8 mouse cellular contexts compared by ENCODE assay signal in genomic region chr1:134093771-134094526, GRCm38 (mm10). TPM values are rescaled to one million over a fixed set of nuclear protein-coding genes. Genes with fewer than 3 reads are reported as not detected.
DNase-seq lines count a peak whose midpoint lies in the region; ATAC-seq and TF ChIP-seq lines count a peak whose summit lies in the region.

No protein-coding gene starts in this region.

- TF ChIP-seq CTCF in kidney, adult 2 months (conservative IDR thresholded peaks at IDR 0.05; ENCODE audit: insufficient read depth, insufficient read length, low read depth, low read length), result no peak
- TF ChIP-seq CTCF in bone marrow, adult 2 months (IDR thresholded peaks at IDR 0.05; ENCODE audit: control insufficient read depth, insufficient read depth, low read length), result no peak
- no peak for TF ChIP-seq CTCF in lung, embryonic 14.5 days (IDR thresholded peaks at IDR 0.05; ENCODE audit: low read depth)

- peaks cover 26% of the 10 kb centered on the region for H3K4me1 ChIP-seq in kidney, adult 2 months (ENCODE audit: control insufficient read depth, insufficient read depth, low read length)
- H3K4me1 ChIP-seq in bone marrow, adult 2 months (ENCODE audit: control insufficient read depth, insufficient read depth, low read length), result peaks cover 23% of the 10 kb centered on the region
- peaks cover 9% of the 10 kb centered on the region for H3K4me1 ChIP-seq in hindbrain, embryonic 11.5 days (replicated peaks; ENCODE audit: control insufficient read depth, insufficient read depth, low read length)
- H3K4me1 ChIP-seq in lung, embryonic 14.5 days (ENCODE audit: insufficient read depth), result peaks cover 48% of the 10 kb centered on the region

- 60% methylated on average over 13 of the region's 13 CpGs for WGBS in kidney, adult 2 months
- WGBS in bone marrow, adult 2 months, result 21% methylated on average over 13 of the region's 13 CpGs
- 72% methylated on average over 13 of the region's 13 CpGs for WGBS in hindbrain, embryonic 11.5 days
- WGBS in lung, embryonic 14.5 days, result 60% methylated on average over 13 of the region's 13 CpGs

- peak overlapping the region; percentile 83 for H3K4me2 ChIP-seq in hindbrain, embryonic 11.5 days (replicated peaks; ENCODE audit: low read depth, low read length)
- peak overlapping the region; percentile 70 for H3K4me2 ChIP-seq in lung, embryonic 14.5 days

- H3K27ac ChIP-seq in kidney, adult 2 months (ENCODE audit: insufficient read depth, low read depth, low read length), result peak overlapping the region; percentile 74
- peak overlapping the region; percentile 97 for H3K27ac ChIP-seq in bone marrow, adult 2 months (ENCODE audit: control insufficient read depth, insufficient read depth, low read depth, low read length, poor library complexity)
- H3K27ac ChIP-seq in hindbrain, embryonic 11.5 days (ENCODE audit: low read depth, low read length), result peak overlapping the region; percentile 74
- peak overlapping the region; percentile 90 for H3K27ac ChIP-seq in lung, embryonic 14.5 days (ENCODE audit: low read depth)

- H3K9ac ChIP-seq in hindbrain, embryonic 11.5 days (ENCODE audit: low read depth, low read length), result no peak overlapping the region; the same call in 1 of the 2 replicates
- peak overlapping the region; percentile 53 for H3K9ac ChIP-seq in lung, embryonic 14.5 days

- no peaks in the 10 kb centered on the region for H3K27me3 ChIP-seq in kidney, adult 2 months (replicated peaks; ENCODE audit: control insufficient read depth, insufficient read depth, low read length)
- H3K27me3 ChIP-seq in hindbrain, embryonic 11.5 days (ENCODE audit: control insufficient read depth, insufficient read depth, low read length), result no peaks in the 10 kb centered on the region
- no peaks in the 10 kb centered on the region for H3K27me3 ChIP-seq in lung, embryonic 14.5 days (ENCODE audit: insufficient read depth, low read length)

- no peaks in the 10 kb centered on the region for H3K36me3 ChIP-seq in kidney, adult 2 months (ENCODE audit: control insufficient read depth, insufficient read depth, low read length)
- no peaks in the 10 kb centered on the region for H3K36me3 ChIP-seq in hindbrain, embryonic 11.5 days (ENCODE audit: control insufficient read depth, insufficient read depth, low read length)
- no peaks in the 10 kb centered on the region for H3K36me3 ChIP-seq in lung, embryonic 14.5 days (ENCODE audit: insufficient read depth)

- DNase-seq in kidney, adult 2 months, result peak; percentile 42
- no peak for DNase-seq in kidney, adult 9 months
- no peak for DNase-seq in hindbrain, embryonic 11.5 days (ENCODE audit: low spot score)
- DNase-seq in lung, embryonic 14.5 days, result no peak
- DNase-seq in layer of hippocampus, postnatal 14 days (ENCODE audit: low spot score in 2 of 2), result no peak
- no peak for DNase-seq in retina, postnatal 1 day

- no peak for ATAC-seq in hindbrain, embryonic 11.5 days (ENCODE audit: low FRiP score)
- no peak for ATAC-seq in lung, embryonic 14.5 days (ENCODE audit: insufficient read depth)
- ATAC-seq in neutrophil, adult 5-6 weeks (ENCODE audit: extremely low read depth, insufficient number of reproducible peaks, low FRiP score, poor library complexity, severe bottlenecking), result peak; percentile 63

- no peak for TF ChIP-seq POLR2A in kidney, adult 2 months (IDR thresholded peaks at IDR 0.05; ENCODE audit: low read depth, low read length)
- no peak for TF ChIP-seq POLR2A in bone marrow, adult 2 months (IDR thresholded peaks at IDR 0.05; ENCODE audit: borderline replicate concordance, control insufficient read depth, low read depth, low read length)

- 0 out of 2 replicates have a peak overlapping the region, but pooled peaks have one; percentile 48 for H3K4me3 ChIP-seq in kidney, adult 2 months (ENCODE audit: insufficient read depth, low read depth, low read length)
- H3K4me3 ChIP-seq in bone marrow, adult 2 months (replicated peaks; ENCODE audit: control insufficient read depth, low read depth, low read length), result peak overlapping the region; percentile 68
- H3K4me3 ChIP-seq in hindbrain, embryonic 11.5 days (ENCODE audit: low read depth, low read length), result peak overlapping the region; percentile 38; the same call in 1 of the 2 replicates
- peak overlapping the region; percentile 40; the same call in 1 of the 2 replicates for H3K4me3 ChIP-seq in lung, embryonic 14.5 days (ENCODE audit: low read depth, low read length)

- no peaks in the 10 kb centered on the region for H3K9me3 ChIP-seq in hindbrain, embryonic 11.5 days (ENCODE audit: control insufficient read depth, low read length)
- no peaks in the 10 kb centered on the region for H3K9me3 ChIP-seq in lung, embryonic 14.5 days (ENCODE audit: low read depth, low read length)

RNA-seq across cellular contexts. Expression of gene Btg2, which starts 15.0 kb away (rescaled TPM):
- 20.3 and 23.7 TPM in 2 replicates for polyA plus RNA-seq in kidney, adult 2 months (2012; rRNA removed)
- 79.9 and 89.5 TPM in 2 replicates for polyA plus RNA-seq in bone marrow, adult 2 months (2011; ENCODE audit: insufficient read depth, insufficient read length, low replicate concordance, missing spikeins)
- polyA plus RNA-seq in hindbrain, embryonic 11.5 days (2014; fragmentation: Nextera tagmentation; extraction: Ambion mirVana), result 107 and 108 TPM in 2 replicates
- 77.2 and 81.0 TPM in 2 replicates for polyA plus RNA-seq in lung, embryonic 14.5 days (2014; fragmentation: Nextera tagmentation; extraction: Ambion mirVana)
- 605 and 631 TPM in 2 replicates for total RNA-seq in neutrophil, adult 5-6 weeks (2017)
- total RNA-seq in layer of hippocampus, postnatal 14 days (2021), result 10 to 100 TPM; 14.1 to 19.2 TPM

RNA-seq across cellular contexts. Expression of gene Chit1, which starts 17.1 kb away (rescaled TPM):
- polyA plus RNA-seq in kidney, adult 2 months (2012; rRNA removed), result not detected in 2 replicates
- not detected in 2 replicates for polyA plus RNA-seq in bone marrow, adult 2 months (2011; ENCODE audit: insufficient read depth, insufficient read length, low replicate concordance, missing spikeins)
- not detected in 2 replicates for polyA plus RNA-seq in hindbrain, embryonic 11.5 days (2014; fragmentation: Nextera tagmentation; extraction: Ambion mirVana)
- polyA plus RNA-seq in lung, embryonic 14.5 days (2014; fragmentation: Nextera tagmentation; extraction: Ambion mirVana), result not detected in 2 replicates
- 0.35 TPM in 1 of 2 replicates, not detected in the other for total RNA-seq in neutrophil, adult 5-6 weeks (2017)
- under 1 TPM in 1 of 2 experiments, not detected in 1; 0.39 TPM for total RNA-seq in layer of hippocampus, postnatal 14 days (2021)

RNA-seq across cellular contexts. Expression of gene Fmod, which starts 56.9 kb away (rescaled TPM):
- polyA plus RNA-seq in kidney, adult 2 months (2012; rRNA removed), result 9.7 and 11.9 TPM in 2 replicates
- 0.31 TPM in 1 of 2 replicates, not detected in the other for polyA plus RNA-seq in bone marrow, adult 2 months (2011; ENCODE audit: insufficient read depth, insufficient read length, low replicate concordance, missing spikeins)
- 7.0 and 10.1 TPM in 2 replicates for polyA plus RNA-seq in hindbrain, embryonic 11.5 days (2014; fragmentation: Nextera tagmentation; extraction: Ambion mirVana)
- polyA plus RNA-seq in lung, embryonic 14.5 days (2014; fragmentation: Nextera tagmentation; extraction: Ambion mirVana), result 173 and 174 TPM in 2 replicates
- not detected in 2 replicates for total RNA-seq in neutrophil, adult 5-6 weeks (2017)
- 1 to 10 TPM; 3.3 to 4.5 TPM for total RNA-seq in layer of hippocampus, postnatal 14 days (2021)

Comparison
In these comparisons a context has a peak if more than half of its experiments do, and no peak if none do; other contexts are left out.
1. RNA of gene Fmod, which starts 56.9 kb away (polyA plus RNA-seq): 173 to 174 TPM in lung, embryonic 14.5 days; 9.7 to 11.9 TPM in kidney, adult 2 months, 7.0 to 10.1 TPM in hindbrain, embryonic 11.5 days and 0.31 TPM in bone marrow, adult 2 months; every median in the first group is over 10 times any median in the second.
2. Peak in every context shown above with its lines, with median percentiles within 50 percentile points of each other: H3K27ac ChIP-seq and H3K4me3 ChIP-seq.